Mouse (Mus musculus) hindbrain, embryonic 11.5 days (tissue): Measurements from ENCODE around the gene Cd248. TPM values are rescaled to one million over a fixed set of nuclear protein-coding genes. Genes with fewer than 3 reads are reported as not detected.
A peak's percentile ranks its signal among the peaks of the same experiment; 100 is the strongest.

Experiments used
- ATAC-seq: fragments of 200-750 bp; cut with Nextera tagmentation; 2 replicates; pipeline ENCODE4 v1.8.0; 2017; ENCODE audit warnings: mild to moderate bottlenecking, moderate TSS enrichment, moderate library complexity; ENCODE audit not compliant: low FRiP score
- DNase-seq: peaks from one replicate; pipeline ENCODE4 v3.0.0-alpha.2; 2015; ENCODE audit warnings: low spot score
- H3K27ac ChIP-seq: fragments of 300-500 bp; sonication (generic); 2 replicates; pipeline ENCODE4 v1.5.1; 2014; ENCODE audit warnings: mild to moderate bottlenecking, low read depth, low read length
- H3K27me3 ChIP-seq: fragments of 300-500 bp; sonication (generic); 2 replicates; pipeline ENCODE4 v1.6.1; 2014; ENCODE audit warnings: mild to moderate bottlenecking, low read length, moderate library complexity, mixed read lengths; ENCODE audit not compliant: control insufficient read depth, insufficient read depth
- H3K36me3 ChIP-seq: fragments of 300-500 bp; sonication (generic); 2 replicates; pipeline ENCODE4 v1.6.1; 2014; ENCODE audit warnings: mild to moderate bottlenecking, low read length, moderate library complexity, mixed read lengths; ENCODE audit not compliant: control insufficient read depth, insufficient read depth
- H3K4me1 ChIP-seq: fragments of 300-500 bp; sonication (generic); replicated peaks from 2 replicates; pipeline ENCODE4 v1.6.1; 2014; ENCODE audit warnings: low read length, mixed read lengths; ENCODE audit not compliant: control insufficient read depth, insufficient read depth
- H3K4me2 ChIP-seq: fragments of 300-500 bp; sonication (generic); replicated peaks from 2 replicates; pipeline ENCODE4 v1.6.1; 2014; ENCODE audit warnings: mild to moderate bottlenecking, low read depth, low read length
- H3K4me3 ChIP-seq: fragments of 300-500 bp; sonication (generic); 2 replicates; pipeline ENCODE4 v1.5.1; 2014; ENCODE audit warnings: low read depth, low read length
- H3K9ac ChIP-seq: fragments of 300-500 bp; sonication (generic); 2 replicates; pipeline ENCODE4 v1.6.1; 2014; ENCODE audit warnings: low read depth, low read length
- H3K9me3 ChIP-seq: fragments of 300-500 bp; sonication (generic); 2 replicates; pipeline ENCODE4 v1.6.1; 2016; ENCODE audit warnings: low read length; ENCODE audit not compliant: control insufficient read depth
- WGBS: fragments of 180-500 bp; shearing (Covaris S2); extraction: QIAGEN DNeasy Blood & Tissue Kit; methylation state at CpG from one replicate; pipeline ENCODE4 v1.1.7; 2014; 5-methylcytosine and 5-hydroxymethylcytosine counted together
- polyA plus RNA-seq: library from polyadenylated mRNA; unstranded; fragments of >200 nt; fragmentation: Nextera tagmentation; extraction: Ambion mirVana; gene quantifications from 2 replicates; pipeline ENCODE4 v1.2.1, GENCODE M21; 2014

The Cd248 gene
- polyA plus RNA-seq, 1 experiment from 2014 or later, result 27.9 TPM

- Histone ChIP-seq H3K9ac (peak within 1 kb of the TSS; percentile 82), H3K36me3 (peaks cover 3% of the 10 kb centered on the region; the same call in 1 of the 2 replicates), H3K27ac (peak within 1 kb of the TSS; percentile 89), H3K4me1 (peaks cover 5% of the 10 kb centered on the region), H3K4me3 (peak within 1 kb of the TSS; percentile 93), H3K4me2 (peak within 1 kb of the TSS; percentile 81), H3K9me3 (no peaks in the 10 kb centered on the region), H3K27me3 (no peaks in the 10 kb centered on the region)
- ATAC-seq (peak; percentile 91), DNase-seq (no peak)
- 2% methylated on average over 18 of the region's 18 CpGs for WGBS
These were observed 50.5 kb downstream of the Cd248 start, which contains the start of gene Klc2 for GRCm38 (mm10) chr19:5118384-5118698. Gene Klc2 (minus strand): TSS chr19:5118560.

Other genes starting within 250 kb of the Cd248 start
- 39.1 and 43.7 TPM in 2 replicates for gene Ccs, start 228.7 kb upstream of the Cd248 start, polyA plus RNA-seq
- 0.33 and 0.34 TPM in 2 replicates for gene Ccdc87, start 228.7 kb upstream of the Cd248 start, polyA plus RNA-seq
- gene Ctsf, start 212.9 kb upstream of the Cd248 start, polyA plus RNA-seq, result 38.5 and 40.9 TPM in 2 replicates
- gene Actn3, start 190.2 kb upstream of the Cd248 start, polyA plus RNA-seq, result 1.4 and 3.2 TPM in 2 replicates
- 14.1 and 16.3 TPM in 2 replicates for gene Zdhhc24, start 189.4 kb upstream of the Cd248 start, polyA plus RNA-seq
- 8.1 and 11.6 TPM in 2 replicates for gene Bbs1, start 161.4 kb upstream of the Cd248 start, polyA plus RNA-seq
- 125 and 155 TPM in 2 replicates for gene Dpp3, start 139.8 kb upstream of the Cd248 start, polyA plus RNA-seq
- gene Peli3, start 125.0 kb upstream of the Cd248 start, polyA plus RNA-seq, result 1.7 and 3.0 TPM in 2 replicates
- gene Mrpl11, start 105.9 kb upstream of the Cd248 start, polyA plus RNA-seq, result 153 and 158 TPM in 2 replicates
- gene Npas4, start 77.8 kb upstream of the Cd248 start, polyA plus RNA-seq, result 0.06 and 0.07 TPM in 2 replicates
- 3.8 and 4.1 TPM in 2 replicates for gene Slc29a2, start 44.2 kb upstream of the Cd248 start, polyA plus RNA-seq
- 35.4 and 45.2 TPM in 2 replicates for gene B4gat1, start 29.3 kb upstream of the Cd248 start, polyA plus RNA-seq
- 0.73 and 2.3 TPM in 2 replicates for gene AC124502.3, start 29.2 kb upstream of the Cd248 start, polyA plus RNA-seq
- gene Brms1, start 26.7 kb upstream of the Cd248 start, polyA plus RNA-seq, result 62.0 and 66.1 TPM in 2 replicates
- gene Rin1, start 17.6 kb upstream of the Cd248 start, polyA plus RNA-seq, result 0.80 and 1.7 TPM in 2 replicates
- gene Tmem151a, start 17.5 kb downstream of the Cd248 start, polyA plus RNA-seq, result 1.6 and 1.8 TPM in 2 replicates
- gene Yif1a, start 20.5 kb downstream of the Cd248 start, polyA plus RNA-seq, result 75.6 and 81.3 TPM in 2 replicates
- gene Cnih2, start 30.4 kb downstream of the Cd248 start, polyA plus RNA-seq, result 126 and 128 TPM in 2 replicates
- 217 and 230 TPM in 2 replicates for gene Rab1b, start 39.0 kb downstream of the Cd248 start, polyA plus RNA-seq
- gene Klc2, start 50.5 kb downstream of the Cd248 start, polyA plus RNA-seq, result 34.6 and 36.5 TPM in 2 replicates
- 23.2 and 23.4 TPM in 2 replicates for gene Pacs1, start 205.0 kb downstream of the Cd248 start, polyA plus RNA-seq
- 385 and 404 TPM in 2 replicates for gene Sf3b2, start 227.4 kb downstream of the Cd248 start, polyA plus RNA-seq
- gene Gal3st3, start 230.3 kb downstream of the Cd248 start, polyA plus RNA-seq, result 14.0 and 14.6 TPM in 2 replicates